Mouse (Mus musculus): ENCODE measurements around the gene Nt5dc1. TPM values are rescaled to one million over a fixed set of nuclear protein-coding genes. Genes with fewer than 3 reads are reported as not detected.

The Nt5dc1 gene
- 3.4 and 5.0 TPM in 2 replicates for polyA plus RNA-seq (2012)

DNA sequence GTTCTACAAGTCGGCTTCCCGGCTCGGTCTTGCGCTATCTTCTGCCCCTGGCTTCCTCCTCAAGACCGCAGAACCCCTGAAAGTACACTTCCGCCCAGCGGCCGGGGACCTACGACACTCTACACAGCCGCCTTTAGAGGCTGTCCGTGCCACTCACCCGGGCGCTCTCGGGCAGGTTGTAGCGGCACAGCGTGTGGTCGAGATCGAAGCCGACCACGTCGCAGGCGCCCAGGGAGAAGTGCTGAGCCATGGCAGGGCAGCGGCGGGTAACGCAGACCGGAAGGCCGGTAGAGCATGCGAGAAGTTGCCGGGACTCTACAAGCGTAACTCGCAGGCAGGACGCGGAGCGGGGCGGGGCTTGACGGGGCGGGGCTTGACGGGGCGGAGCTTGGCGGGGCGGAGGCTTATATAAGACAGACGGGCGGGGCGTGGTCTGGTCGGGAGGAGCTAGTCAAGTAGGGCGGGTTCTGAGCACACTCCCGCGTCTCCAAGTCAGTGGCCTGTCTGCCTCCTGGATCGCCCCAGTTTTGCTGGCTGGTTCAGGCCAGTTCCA lies at the start of gene Nt5dc1:
Gene Nt5dc1 (minus strand): TSS at position 349 of the 553 bp plus-strand sequence.
- TF ChIP-seq GATA1 (IDR thresholded peaks at IDR 0.05; ENCODE audit: low read length), result no peak

DNA sequence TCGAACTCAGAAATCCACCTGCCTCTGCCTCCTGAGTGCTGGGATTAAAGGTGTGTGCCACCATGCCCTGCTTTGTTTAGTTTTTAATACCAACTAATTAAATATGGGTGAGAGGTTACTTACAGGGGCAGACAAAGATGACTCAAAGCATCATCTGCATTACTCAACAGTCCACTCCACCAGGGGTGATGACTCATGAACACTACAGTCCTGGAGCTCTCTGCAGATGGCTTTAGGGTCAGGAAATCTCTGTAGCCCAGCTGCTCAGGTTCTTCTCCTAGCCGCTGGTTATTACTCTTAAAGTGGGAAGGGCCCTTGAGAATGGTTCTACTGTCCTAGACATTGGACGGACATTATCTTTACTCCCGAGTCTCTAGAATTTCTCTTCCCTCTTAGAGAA lies 46.0 kb upstream of the Nt5dc1 start:
- TF ChIP-seq GATA1 (IDR thresholded peaks at IDR 0.05; ENCODE audit: low read length), result no peak

DNA sequence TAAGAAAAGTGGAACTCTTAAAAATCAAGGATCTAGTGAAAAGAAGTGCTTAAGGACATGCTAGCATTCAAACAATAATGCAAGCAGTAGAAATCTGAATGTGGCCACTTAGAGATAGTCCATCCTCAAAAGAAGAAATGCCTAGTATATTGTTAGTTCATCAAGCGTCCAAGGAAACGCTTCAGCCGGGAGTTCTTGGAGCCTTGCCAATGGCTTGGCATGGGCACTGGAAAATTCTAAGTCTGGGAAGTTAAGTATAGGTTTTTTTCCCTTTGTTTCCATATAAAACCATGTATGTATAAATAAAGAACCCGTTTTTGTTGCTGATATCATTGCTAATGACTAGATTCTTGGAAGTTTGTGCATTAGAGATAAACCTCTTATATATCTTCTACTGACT lies 43.1 kb upstream of the Nt5dc1 start:
- TF ChIP-seq GATA1 (IDR thresholded peaks at IDR 0.05; ENCODE audit: low read length), result no peak

DNA sequence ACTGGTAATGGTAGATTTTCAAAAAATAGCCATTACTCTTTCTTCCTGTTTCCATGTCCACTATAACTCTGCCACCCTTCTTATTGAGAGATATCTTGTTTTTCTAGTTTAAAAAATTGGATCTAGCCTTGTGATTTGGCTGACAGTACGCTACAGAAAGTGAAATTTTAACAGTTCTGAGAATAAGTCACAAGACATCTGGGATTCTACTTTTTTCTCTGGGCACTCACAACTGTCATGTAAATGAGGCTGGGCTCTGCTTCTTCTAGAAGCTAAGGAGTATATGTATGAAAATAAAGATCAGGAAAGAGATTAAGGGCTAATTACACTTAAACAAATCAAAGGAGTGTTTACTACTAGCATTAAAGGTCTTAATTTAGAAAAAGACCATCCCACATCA lies 31.1 kb upstream of the Nt5dc1 start:
- no peak for TF ChIP-seq GATA1 (IDR thresholded peaks at IDR 0.05; ENCODE audit: low read length)

DNA sequence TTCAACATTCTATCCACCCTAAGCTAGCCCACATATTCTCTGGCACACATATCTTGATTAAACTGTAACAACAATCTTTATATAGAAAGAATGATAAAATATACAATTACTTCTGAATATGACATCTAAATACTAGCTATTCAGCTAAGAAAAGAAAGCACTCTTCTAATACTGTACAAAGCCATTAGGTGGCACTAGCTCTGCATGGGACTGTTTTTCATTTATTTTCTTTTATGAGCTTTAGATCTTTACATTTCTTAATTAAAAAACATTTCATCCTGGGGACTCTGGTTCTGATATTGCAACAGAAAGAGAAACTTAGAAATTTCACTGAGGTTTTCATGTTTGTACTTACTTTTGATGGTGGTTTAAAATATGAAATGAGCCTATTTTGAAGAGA lies 13.4 kb upstream of the Nt5dc1 start:
- TF ChIP-seq GATA1 (IDR thresholded peaks at IDR 0.05; ENCODE audit: low read length), result no peak

DNA sequence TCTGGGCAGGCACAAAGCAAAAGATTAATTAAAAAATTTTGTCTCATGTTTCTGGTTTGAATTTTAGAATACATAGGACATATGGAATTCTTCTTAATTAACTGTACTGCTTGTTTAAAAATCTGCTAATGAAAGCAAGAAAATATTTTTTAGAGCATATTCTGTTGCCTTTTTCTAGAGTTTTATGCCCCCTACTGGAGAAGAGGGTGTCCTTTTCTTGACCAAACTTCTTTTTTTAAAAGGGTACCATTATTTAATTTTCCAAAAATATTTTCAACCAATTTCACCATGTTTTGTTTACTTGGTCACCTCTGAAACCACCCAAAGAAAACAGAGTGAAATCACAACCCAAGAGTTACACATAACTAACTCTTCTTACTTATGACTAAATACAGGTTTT lies 19.1 kb downstream of the Nt5dc1 start:
- TF ChIP-seq GATA1 (IDR thresholded peaks at IDR 0.05; ENCODE audit: low read length), result no peak

DNA sequence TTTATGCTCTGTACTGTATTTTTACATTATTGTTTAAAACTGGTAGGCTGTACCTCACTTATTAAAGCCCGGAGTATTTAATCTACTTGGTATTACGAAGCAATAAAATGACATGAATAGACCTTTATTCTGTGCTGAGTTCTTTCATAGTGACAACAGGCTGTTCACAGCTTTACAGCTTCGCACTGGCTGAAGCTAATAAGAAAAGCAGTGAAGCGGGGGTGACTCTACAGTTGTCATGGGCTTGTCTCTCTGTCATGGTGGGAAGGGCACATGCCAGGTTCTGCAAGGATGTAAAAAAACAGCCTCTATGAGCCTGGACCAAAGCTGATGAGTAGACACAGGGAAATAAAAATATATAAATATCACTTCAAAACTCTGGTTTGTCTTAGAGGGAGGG lies 21.4 kb downstream of the Nt5dc1 start:
- TF ChIP-seq GATA1 (IDR thresholded peaks at IDR 0.05; ENCODE audit: low read length), result no peak

DNA sequence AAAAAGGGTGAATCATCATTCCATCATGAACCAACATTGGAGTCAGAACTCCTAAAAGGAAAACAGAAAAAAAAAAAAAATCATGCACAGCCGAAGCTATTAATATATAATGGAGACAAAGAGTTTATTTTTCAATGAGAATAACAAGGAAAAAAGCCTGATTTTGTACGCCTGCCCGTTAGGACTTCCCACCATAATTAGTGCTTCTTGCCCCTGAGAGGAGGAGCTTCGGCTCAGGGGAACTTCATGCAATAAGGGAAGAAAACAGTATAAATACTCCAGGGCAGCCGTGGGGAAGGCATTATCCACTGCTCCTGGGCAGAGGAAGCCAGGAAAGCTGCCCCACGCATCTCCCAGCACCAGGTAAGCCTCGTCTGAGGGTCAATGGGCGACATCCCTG lies 28.7 kb downstream of the Nt5dc1 start, which contains the start of gene Col10a1:
Gene Col10a1 (plus strand): TSS at position 301 of the 400 bp plus-strand sequence.
- no peak for TF ChIP-seq GATA1 (IDR thresholded peaks at IDR 0.05; ENCODE audit: low read length)

DNA sequence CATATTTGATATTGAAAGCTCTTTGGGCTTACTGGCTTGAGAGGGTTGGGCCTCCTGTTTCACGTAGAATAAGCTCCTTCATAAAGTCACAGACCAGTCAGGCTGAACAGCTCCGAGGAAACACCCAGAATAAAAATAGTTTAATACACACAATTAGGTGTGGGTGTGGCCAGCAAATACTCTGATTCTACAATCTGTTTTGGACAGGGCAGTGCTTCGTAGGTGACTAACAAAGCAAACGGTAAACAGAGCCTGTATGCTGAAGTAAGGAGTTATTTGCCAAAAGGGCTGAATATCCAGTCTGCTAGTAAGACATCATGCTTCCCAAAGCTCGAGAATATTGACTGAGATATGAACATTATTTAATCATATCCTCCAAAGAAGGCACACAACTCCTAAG lies 32.7 kb downstream of the Nt5dc1 start:
- TF ChIP-seq GATA1 (IDR thresholded peaks at IDR 0.05; ENCODE audit: low read length), result no peak

DNA sequence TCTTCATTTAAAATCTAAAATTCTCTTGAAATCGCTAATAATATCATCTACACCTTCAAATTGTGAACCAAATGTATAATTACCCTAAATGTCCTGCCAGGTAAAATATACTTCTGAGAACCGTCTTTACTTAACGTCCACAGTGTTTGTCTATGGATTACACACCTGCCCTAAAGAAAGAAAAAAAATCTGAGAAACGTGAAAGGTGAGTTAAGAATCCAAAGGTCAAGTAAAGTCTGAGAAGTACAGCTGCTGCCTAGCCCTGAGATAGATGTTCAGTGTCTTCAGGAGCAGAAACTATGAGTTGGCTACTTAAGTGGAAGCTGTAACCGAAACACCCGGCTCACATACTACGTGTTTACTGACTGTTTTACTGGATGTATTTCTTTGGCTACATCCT lies 45.0 kb downstream of the Nt5dc1 start:
- TF ChIP-seq GATA1 (IDR thresholded peaks at IDR 0.05; ENCODE audit: low read length), result no peak

DNA sequence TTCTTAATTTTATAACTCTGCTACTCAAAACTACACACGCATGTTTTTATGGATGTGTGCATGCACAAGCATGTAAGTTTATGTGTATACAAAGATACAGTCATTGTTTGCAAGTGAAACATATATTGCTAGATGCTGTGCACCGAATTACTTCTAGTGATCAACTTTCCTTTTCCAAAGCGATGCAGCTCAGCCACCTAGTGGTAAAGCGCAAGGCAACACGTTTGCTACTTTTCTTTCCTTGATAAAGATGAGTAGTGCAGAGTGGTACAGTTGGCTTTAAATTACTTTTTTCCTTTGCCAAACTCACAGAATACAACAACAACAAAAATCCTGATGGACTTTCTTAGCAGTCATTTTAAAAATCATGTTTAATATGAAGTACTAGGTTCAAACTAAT lies 50.2 kb downstream of the Nt5dc1 start:
- TF ChIP-seq GATA1 (IDR thresholded peaks at IDR 0.05; ENCODE audit: low read length), result no peak

DNA sequence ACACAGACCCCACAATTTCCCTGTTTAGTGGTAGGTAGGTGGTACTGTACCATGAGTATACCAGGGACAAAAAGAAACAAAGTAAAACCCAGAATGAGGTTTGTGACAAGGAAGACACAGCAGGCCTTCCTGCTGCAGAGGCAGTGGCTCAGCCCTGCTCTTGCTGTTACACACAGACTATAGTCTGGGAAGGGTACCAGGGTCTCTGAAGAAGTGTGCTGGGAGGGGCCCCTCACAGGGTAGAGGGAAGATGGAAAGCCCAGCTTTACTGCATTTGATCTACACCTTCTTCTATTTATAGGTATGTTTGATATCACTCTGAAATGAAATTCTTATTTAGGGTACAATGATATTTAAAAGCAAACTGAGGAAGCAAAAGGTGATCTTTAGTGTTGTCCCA lies 54.6 kb downstream of the Nt5dc1 start:
- TF ChIP-seq GATA1 (IDR thresholded peaks at IDR 0.05; ENCODE audit: low read length), result no peak

DNA sequence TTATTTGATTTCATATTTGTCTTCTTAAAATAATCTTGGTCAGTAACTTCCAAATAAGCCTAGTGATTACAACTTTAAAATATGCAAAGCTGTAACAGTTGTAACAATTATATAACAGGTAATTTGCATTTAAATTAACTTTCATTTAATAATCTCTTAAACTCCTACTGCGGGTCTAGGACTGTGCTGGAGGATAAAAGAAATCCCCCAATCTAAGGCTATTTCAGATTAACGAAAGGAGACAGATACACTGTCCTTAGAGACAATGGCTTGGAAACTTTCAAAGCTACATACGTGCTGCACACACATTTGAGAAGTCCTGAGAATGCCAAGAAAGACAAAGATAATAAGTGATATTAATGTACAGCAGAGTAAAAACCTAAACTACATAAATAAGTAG lies 60.1 kb downstream of the Nt5dc1 start:
- no peak for TF ChIP-seq GATA1 (IDR thresholded peaks at IDR 0.05; ENCODE audit: low read length)

DNA sequence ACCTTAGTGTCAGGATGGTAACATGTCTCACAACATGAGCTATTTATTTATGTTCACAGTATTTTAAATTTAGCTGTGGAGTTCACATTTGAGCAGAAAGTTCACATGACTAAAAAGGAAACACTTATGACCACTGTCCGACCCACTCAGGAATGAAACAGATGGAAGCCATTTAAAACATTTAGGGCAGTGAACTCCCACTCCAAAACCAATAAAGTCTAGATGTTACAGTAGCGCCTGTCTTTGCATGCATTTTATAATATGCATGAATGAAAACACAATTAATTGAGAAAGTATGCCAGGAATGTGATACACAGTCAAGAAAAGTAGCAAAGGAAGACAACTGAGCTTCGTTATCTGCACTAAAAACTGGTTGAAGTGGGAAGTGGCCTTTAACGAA lies 66.2 kb downstream of the Nt5dc1 start:
- TF ChIP-seq GATA1 (IDR thresholded peaks at IDR 0.05; ENCODE audit: low read length), result no peak

DNA sequence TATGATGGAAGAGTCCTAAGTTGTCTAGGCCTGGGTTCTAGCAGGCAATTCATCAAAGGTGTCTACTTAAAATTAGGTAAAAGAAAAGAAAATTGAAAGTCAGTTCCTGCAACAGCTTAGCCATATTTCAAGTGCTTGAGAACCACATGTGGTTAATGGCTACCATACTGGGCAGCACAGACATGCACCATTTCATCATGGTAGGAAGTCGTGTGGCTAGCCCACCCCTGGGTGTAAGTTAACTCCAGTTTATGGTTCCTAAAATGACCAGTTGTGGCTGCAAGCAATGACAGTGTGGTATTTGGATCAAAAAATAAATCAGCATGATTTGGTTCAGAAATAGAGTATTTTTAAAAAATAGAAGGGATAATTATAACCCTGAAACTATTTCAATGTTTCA lies 76.5 kb downstream of the Nt5dc1 start:
- no peak for TF ChIP-seq GATA1 (IDR thresholded peaks at IDR 0.05; ENCODE audit: low read length)

DNA sequence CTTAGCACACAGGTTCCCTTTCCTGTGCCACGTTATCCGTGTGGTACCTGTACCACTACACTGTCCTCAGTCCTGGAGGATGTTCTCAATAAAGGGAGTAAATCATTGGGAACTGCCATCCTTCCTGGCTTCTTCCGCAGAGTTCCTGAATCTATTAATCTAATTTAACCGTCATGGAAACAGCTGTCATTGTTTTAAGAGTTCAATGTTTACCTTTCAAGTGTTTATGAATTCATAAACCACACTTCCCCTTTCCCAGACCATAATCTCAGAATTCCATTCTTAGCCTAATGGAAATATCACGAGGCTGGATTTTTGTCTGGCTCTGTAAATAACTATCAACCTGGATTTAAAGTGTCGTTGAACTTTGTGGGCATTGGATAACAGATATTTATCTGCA lies 77.3 kb downstream of the Nt5dc1 start:
- TF ChIP-seq GATA1 (IDR thresholded peaks at IDR 0.05; ENCODE audit: low read length), result no peak

DNA sequence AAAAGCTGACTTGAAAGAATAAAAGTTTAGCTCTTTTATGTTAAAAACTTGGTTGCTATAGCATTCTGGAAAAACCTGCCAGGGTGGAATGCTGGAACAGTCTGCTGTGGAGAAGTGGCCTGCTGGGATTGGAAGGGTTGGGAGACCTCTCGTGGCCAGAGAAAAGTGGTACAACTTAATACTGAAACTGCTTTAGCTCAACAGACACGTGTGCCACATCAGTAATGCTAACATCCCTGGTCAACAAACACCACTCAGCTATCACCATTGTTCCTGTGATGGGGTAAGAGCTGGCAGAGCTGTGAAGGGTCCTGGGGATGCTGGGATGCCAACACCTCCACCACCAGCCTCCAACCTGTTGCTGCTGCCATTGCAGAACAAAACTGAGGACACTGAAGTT lies 90.0 kb downstream of the Nt5dc1 start:
- TF ChIP-seq GATA1 (IDR thresholded peaks at IDR 0.05; ENCODE audit: low read length), result no peak

DNA sequence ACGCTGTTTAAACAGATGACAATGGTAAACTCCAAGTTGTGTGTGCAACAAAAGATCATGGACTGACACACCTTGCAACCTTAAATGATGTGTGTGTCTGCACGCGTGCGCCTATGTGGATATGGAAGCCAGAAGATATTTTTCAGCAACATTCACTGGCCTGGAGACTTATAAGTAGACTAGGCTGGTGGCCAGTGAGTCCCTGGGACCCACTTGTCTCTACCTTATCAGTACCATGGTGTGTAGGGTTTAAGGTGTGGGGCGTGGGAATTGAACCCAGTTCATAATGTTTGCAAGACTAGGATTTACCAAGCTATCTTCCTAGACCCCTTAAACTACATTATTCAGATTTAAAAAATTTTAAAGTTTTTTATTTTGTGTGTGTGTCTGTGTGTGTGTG lies 91.2 kb downstream of the Nt5dc1 start:
- no peak for TF ChIP-seq GATA1 (IDR thresholded peaks at IDR 0.05; ENCODE audit: low read length)
